Mouse (Mus musculus) embryo, embryonic 11 days (tissue): ENCODE results near the gene A4gnt.

Experiments
- DNase-seq: peaks from one replicate; pipeline ENCODE4 v3.0.0-alpha.2; 2015

Gene A4gnt

GRCm38 (mm10) chr9:99637227-99637626 lies 24.9 kb downstream of the A4gnt start:
- DNase-seq: no peak

DNA sequence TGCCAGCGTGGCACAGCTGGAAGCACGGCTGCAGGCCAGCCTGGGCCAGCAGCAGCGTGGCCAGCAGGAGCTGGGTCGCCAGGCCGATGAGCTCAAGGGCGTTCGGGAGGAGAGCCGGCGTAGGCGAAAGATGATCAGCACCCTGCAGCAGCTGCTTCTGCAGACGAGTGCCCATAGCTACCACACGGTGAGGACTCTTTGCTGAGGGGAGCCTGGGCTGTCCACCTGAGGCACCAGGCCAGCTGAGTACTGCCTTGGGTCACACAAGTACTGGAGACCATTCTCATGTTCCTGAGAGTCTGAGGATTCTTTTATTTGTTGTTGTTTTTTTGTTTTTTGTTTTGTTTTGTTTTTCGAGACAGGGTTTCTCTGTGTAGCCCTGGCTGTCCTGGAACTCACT lies 25.4 kb downstream of the A4gnt start:
- DNase-seq: no peak

GRCm38 (mm10) chr9:99639957-99640356 lies 27.7 kb downstream of the A4gnt start:
- DNase-seq: no peak

DNA sequence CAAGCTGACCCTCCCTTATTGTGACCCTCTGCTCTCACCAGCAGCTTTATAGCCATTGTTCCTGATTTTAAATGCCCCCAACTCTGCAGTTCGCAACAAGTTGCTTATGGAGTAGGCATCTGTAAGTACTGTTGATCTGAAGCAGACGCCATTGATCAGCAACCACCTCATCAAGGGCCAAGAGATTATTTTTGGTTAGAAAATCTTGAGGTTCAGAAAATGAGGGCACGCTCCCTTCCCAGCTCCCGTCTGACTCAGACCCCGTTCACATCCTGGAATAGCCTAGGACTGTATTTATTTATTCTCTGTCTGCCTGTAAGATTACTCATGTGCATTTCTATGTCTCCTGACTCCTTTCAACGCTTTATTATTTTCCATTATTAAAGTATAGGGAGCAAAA lies 33.1 kb downstream of the A4gnt start:
- no peak for DNase-seq

- no peak for DNase-seq
These were observed 33.8 kb downstream of the A4gnt start for GRCm38 (mm10) chr9:99646102-99646501.

DNA sequence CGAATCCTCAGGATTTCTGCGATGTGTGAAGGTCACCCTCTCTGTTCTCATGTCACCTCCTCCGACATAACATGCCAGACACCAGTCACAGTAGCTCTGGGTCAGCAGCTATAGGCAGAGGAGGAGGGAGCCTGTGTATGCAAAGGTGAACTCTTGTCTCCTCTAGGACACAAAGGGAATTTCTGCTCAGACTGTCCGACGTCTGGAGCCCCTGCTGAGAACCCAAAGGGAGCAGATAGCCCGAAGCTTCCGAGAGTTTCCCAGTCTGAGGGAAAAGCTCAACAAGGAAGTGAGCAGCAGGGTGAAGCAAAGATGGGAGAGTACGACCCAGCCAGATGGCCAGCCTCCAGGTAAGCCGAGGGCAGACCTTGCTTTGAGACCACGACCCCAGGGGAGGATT lies 48.5 kb downstream of the A4gnt start:
- no peak for DNase-seq

DNA sequence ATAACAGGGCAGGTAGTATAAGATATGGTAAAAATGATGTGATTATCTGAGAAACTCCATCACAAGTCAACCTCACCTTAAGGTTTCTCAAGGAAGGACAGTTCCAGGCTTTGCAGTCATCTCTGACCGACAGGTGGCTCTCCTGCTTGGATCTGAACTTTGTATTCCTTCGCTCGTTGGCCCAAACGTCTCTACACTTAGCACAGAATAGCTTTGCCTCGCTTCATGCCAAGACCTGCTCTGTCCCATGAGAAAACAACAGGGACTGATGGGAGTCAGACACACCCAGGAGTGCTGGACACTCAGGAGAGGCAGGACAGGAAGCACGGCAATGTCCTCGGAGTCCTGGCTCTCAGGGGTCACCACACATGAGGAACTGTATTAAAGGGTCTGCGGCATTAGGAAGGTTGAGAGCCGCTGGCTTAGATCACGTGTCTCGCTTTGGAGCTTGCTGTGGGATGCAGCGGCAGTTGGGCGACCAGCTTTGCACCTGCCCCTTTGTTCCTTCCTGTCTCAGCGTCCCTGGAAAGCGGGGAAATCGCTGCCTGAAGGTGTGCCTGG lies 49.4 kb downstream of the A4gnt start:
- DNase-seq: no peak

DNA sequence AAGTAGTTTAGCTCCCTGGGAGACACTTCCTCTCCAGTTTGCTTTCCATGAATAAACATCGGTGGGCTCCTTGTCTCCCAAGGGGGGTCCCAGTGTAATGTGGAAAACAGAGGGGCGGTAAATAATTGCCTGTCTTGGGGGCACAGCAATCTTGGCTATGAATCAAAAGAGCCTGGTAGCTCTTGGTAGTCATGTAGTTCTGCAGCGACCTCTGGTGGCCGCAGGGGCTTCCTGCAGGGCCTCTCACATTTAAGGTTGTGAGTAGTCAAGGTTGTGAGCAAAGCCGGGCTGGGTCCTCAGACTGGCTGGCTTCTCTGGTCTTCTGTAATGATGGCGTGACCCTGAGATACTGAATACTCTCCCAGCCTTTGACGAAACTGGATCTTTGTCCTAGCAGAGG lies 50.1 kb downstream of the A4gnt start:
- peak; percentile 80 for DNase-seq

- DNase-seq: no peak
These were observed 50.6 kb downstream of the A4gnt start for GRCm38 (mm10) chr9:99662887-99663286.

DNA sequence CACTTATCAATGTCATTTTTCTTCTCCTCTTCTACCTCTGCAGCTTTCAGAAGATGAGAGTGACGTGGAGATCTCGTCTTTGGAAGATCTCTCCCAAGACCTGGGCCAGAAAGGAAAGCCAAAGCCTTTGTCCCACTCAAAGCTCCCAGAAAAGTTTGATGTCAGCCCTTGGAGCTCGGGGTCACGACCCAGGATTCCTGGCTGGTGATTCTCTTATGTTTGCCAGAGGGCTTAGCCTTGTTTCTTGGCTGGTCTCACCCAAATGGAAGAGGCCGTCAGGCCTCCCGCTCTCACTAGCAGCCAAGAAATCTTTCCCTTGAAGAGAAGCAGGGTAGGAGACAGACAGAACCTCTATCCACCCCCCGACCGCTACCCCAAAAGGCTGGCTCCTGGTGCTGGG lies 55.3 kb downstream of the A4gnt start:
- no peak for DNase-seq

DNA sequence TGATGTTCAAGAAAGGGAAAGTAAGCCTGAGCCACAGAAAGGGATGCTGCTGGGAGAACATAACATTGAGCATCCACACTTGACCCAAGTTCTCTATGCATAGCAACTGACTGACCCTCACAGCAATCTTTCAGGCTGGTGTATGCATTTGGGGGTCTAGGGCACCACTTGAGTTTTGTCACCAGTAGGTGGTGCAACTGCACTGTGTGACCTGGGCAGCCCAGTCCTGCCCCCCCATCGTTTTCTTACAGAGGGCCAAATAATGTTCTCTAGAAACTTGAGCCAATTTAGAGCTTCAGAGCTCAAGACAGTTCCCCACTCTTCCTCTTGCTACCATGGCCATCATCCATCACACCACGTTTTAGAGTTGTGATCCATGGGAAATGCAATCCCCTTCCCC lies 59.3 kb downstream of the A4gnt start:
- peak; percentile 32 for DNase-seq
